Mouse (Mus musculus) gonadal fat pad, adult 2 months (tissue): ENCODE measurements around the gene Slc41a2. TPM values are rescaled to one million over a fixed set of nuclear protein-coding genes. Genes with fewer than 3 reads are reported as not detected.
A peak's percentile ranks its signal among the peaks of the same experiment; 100 is the strongest.
"Not testable (repeated sequence)": the region's sequence is repeated elsewhere in the genome, so short reads cannot be mapped to it uniquely, and the experiment has no call there.

Source experiments
- DNase-seq: peaks from one replicate; pipeline ENCODE4 v3.0.0-alpha.2; 2012; ENCODE audit warnings: low read depth
- polyA plus RNA-seq: library from polyadenylated mRNA; depleted of rRNA; stranded (reverse); fragments of >200 nt; gene quantifications from 2 replicates; pipeline ENCODE4 v1.2.3, GENCODE M21; 2012; rRNA removed

Slc41a2 gene
- polyA plus RNA-seq: 22.7 and 33.6 TPM in 2 replicates

- DNase-seq: no peak
Observed at GRCm38 (mm10) chr10:83337159-83337951, at the start of gene Slc41a2. TSS of gene Slc41a2 (minus strand) at chr10:83337882.

- DNase-seq: no peak
Observed at GRCm38 (mm10) chr10:83385330-83385910, 47.7 kb upstream of the Slc41a2 start.

- no peak for DNase-seq
Observed at GRCm38 (mm10) chr10:83384456-83385215, 47.0 kb upstream of the Slc41a2 start.

GRCm38 (mm10) chr10:83383863-83384262 is 46.2 kb upstream of the Slc41a2 start:
- no peak for DNase-seq

- DNase-seq: no peak
Observed at GRCm38 (mm10) chr10:83382988-83383387, 45.3 kb upstream of the Slc41a2 start.

- no peak for DNase-seq
Observed at GRCm38 (mm10) chr10:83382528-83382927, 44.8 kb upstream of the Slc41a2 start.

GRCm38 (mm10) chr10:83380501-83380900 is 42.8 kb upstream of the Slc41a2 start:
- no peak for DNase-seq

- DNase-seq: no peak
Observed at GRCm38 (mm10) chr10:83378083-83378833, 40.6 kb upstream of the Slc41a2 start.

GRCm38 (mm10) chr10:83376911-83377682 is 39.4 kb upstream of the Slc41a2 start:
- DNase-seq: no peak

GRCm38 (mm10) chr10:83375458-83375857 is 37.8 kb upstream of the Slc41a2 start:
- not testable (repeated sequence) for DNase-seq

GRCm38 (mm10) chr10:83374045-83374656 is 36.5 kb upstream of the Slc41a2 start:
- no peak for DNase-seq

GRCm38 (mm10) chr10:83368918-83369317 is 31.2 kb upstream of the Slc41a2 start:
- no peak for DNase-seq

- DNase-seq: no peak
Observed at GRCm38 (mm10) chr10:83363451-83363850, 25.8 kb upstream of the Slc41a2 start.

GRCm38 (mm10) chr10:83361643-83362382 is 24.1 kb upstream of the Slc41a2 start:
- DNase-seq: no peak

GRCm38 (mm10) chr10:83360356-83360755 is 22.7 kb upstream of the Slc41a2 start:
- DNase-seq: no peak

GRCm38 (mm10) chr10:83359956-83360355 is 22.3 kb upstream of the Slc41a2 start, which contains the start of gene D10Wsu102e:
TSS of gene D10Wsu102e (plus strand) at chr10:83360221.
- peak; percentile 62 for DNase-seq

GRCm38 (mm10) chr10:83359451-83359850 is 21.8 kb upstream of the Slc41a2 start:
- no peak for DNase-seq

- DNase-seq: peak; percentile 79
Observed at GRCm38 (mm10) chr10:83356416-83356815, 18.7 kb upstream of the Slc41a2 start.

GRCm38 (mm10) chr10:83354333-83354719 is 16.6 kb upstream of the Slc41a2 start:
- no peak for DNase-seq
